Mouse (Mus musculus) bone marrow macrophage, adult 2 months (primary cell): ENCODE measurements around the gene Epha5.

Source experiments
- CTCF ChIP-seq: IDR thresholded peaks from 2 replicates; pipeline ENCODE4 v1.5.1; 2012; ENCODE audit warnings: low read depth, mild to moderate bottlenecking, low read length, moderate library complexity
- POLR2A ChIP-seq: IDR thresholded peaks from 2 replicates; pipeline ENCODE4 v1.6.1; 2012; ENCODE audit warnings: mild to moderate bottlenecking, low read depth, low read length, borderline replicate concordance

DNA sequence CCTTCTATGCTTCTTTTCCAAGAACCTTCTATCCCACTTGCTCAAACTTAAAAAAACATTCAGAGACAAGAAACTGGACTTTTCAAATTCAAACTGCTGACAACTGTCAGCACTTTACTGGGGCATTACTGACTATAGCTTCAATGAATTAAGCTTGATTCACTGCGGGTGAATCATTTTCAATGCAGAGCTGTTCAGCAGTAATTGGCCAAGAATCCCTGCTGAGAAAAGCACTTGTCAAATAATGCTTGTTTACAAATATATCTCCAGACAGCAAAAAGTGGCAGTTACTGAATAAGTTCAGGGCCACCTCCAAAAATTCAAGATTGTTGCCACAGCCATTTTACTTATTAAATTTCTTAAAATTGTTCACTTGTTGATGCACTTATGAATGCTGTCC, 4.2 kb downstream of the Epha5 start:
- TF ChIP-seq CTCF, result no peak
- TF ChIP-seq POLR2A, result no peak
